In the genomic region with DNA sequence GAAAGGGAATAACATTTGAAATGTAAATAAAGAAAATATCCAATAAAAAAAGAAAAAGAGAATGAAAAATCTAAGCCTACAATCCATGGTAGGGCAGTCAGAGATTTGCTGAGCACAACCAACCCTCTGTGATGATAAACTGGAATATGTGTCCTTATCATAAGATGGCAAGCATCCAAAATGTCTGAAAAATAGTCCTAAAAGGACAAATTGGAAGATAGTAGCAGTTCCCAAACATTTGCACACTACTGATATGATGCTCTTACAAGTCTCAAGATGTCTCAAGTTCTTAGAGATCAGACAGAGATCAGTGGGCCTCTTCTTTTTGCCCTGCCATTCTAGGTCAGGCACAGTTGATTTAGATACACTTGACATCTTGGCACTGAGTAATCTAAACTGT, we compare ENCODE assay signal across 19 mouse cellular contexts. TPM values are rescaled to one million over a fixed set of nuclear protein-coding genes. Genes with fewer than 3 reads are reported as not detected.
DNase-seq lines count a peak whose midpoint lies in the region; TF ChIP-seq lines count a peak whose summit lies in the region.
"Had no signal": no experiment of that assay in that cellular context is flagged by ENCODE, and none has a peak within 500 bp of the region (broad histone marks: within the 10 kb centered on the region; RNA-seq: fewer than 3 reads in every experiment).

No protein-coding gene starts in this region.

- H3K4me3 ChIP-seq in heart, adult 2 months: no peak overlapping the region
- no peak overlapping the region for H3K4me3 ChIP-seq in MEL (ENCODE audit: control insufficient read depth in 1 of 2, insufficient read depth in 1 of 2, low read depth in 2 of 2, low read length in 2 of 2)

- intact Hi-C loops in heart, adult 2 months (cut with DNase I): no loop called here

- TF ChIP-seq POLR2A in heart, adult 2 months (IDR thresholded peaks at IDR 0.05; ENCODE audit: insufficient read depth, low read depth, low read length): no peak
- TF ChIP-seq POLR2A in MEL (IDR thresholded peaks at IDR 0.05; ENCODE audit: control insufficient read depth in 1 of 2, insufficient read depth in 1 of 2, low read depth in 1 of 2, low read length in 2 of 2, poor library complexity in 1 of 2): no peak

- H3K27ac ChIP-seq in heart, adult 2 months: no peak overlapping the region
- H3K27ac ChIP-seq in MEL (ENCODE audit: control insufficient read depth, low read depth, low read length): no peak overlapping the region

- DNase-seq in heart, adult 11 months: peak; percentile 6
- DNase-seq in heart, adult 2 months: no peak
- no peak for DNase-seq in MEL (ENCODE audit: low read depth, low spot score)
- DNase-seq in cerebellum, postnatal 10 days: no peak
- DNase-seq: adrenal gland, adult 2 months; adrenal gland, adult 8-10 months; adrenal gland, postnatal 10 days; adrenal gland, postnatal 14 days; adrenal gland, postnatal 25 days; adrenal gland, postnatal 36 days; B cell, adult 2 months; cerebellum, adult 11 months; cerebellum, adult 11-12 months; cerebellum, adult 18-20 months; cerebellum, adult 2 months had no signal

- H3K79me2 ChIP-seq in heart, adult 2 months (replicated peaks; ENCODE audit: control insufficient read depth, insufficient read depth, low read length): no peaks in the 10 kb centered on the region
- H3K79me2 ChIP-seq in MEL (ENCODE audit: control insufficient read depth, insufficient read depth, low read length, poor library complexity): no peaks in the 10 kb centered on the region

- H3K4me1 ChIP-seq in heart, adult 2 months (ENCODE audit: control insufficient read depth, insufficient read depth, low read length): no peaks in the 10 kb centered on the region; the same call in 1 of the 2 replicates
- H3K4me1 ChIP-seq in MEL (ENCODE audit: control insufficient read depth in 1 of 2, insufficient read depth in 2 of 2, low read length in 2 of 2): peaks cover 4 to 11% of the 10 kb centered on the region in 2 experiments; a peak in 3 of 4 replicates

- no peaks in the 10 kb centered on the region for H3K9me3 ChIP-seq in MEL (replicated peaks; ENCODE audit: insufficient read depth, low read length)

- no peak overlapping the region for H3K9ac ChIP-seq in heart, adult 2 months (ENCODE audit: low read depth, low read length)
- H3K9ac ChIP-seq in MEL (ENCODE audit: control insufficient read depth, low read depth, low read length, poor library complexity, severe bottlenecking): no peak overlapping the region

- TF ChIP-seq EP300 in heart, adult 2 months (IDR thresholded peaks at IDR 0.05; ENCODE audit: insufficient read depth, low read depth, low read length): no peak
- TF ChIP-seq EP300 in MEL (IDR thresholded peaks at IDR 0.05; ENCODE audit: low read depth in 1 of 2, low read length in 2 of 2): peak in 1 of 2 experiments; percentile 47; a peak in 1 of 4 replicates

- no peak for TF ChIP-seq CTCF in heart, adult 2 months (IDR thresholded peaks at IDR 0.05)
- TF ChIP-seq CTCF in MEL (IDR thresholded peaks at IDR 0.05 in 2 of 3, conservative IDR thresholded peaks at IDR 0.05 in 1 of 3; ENCODE audit: control insufficient read depth in 1 of 3, insufficient read depth in 1 of 3, low read depth in 2 of 3, low read length in 3 of 3, poor library complexity in 1 of 3, severe bottlenecking in 1 of 3): no peak

- H3K27me3 ChIP-seq in heart, adult 2 months (ENCODE audit: control insufficient read depth, insufficient read depth, low read length): no peaks in the 10 kb centered on the region
- H3K27me3 ChIP-seq in MEL (ENCODE audit: control insufficient read depth in 1 of 2, insufficient read depth in 2 of 2, low read length in 2 of 2): no peaks in the 10 kb centered on the region
- H3K27me3 ChIP-seq: CH12.LX, Patski had no signal

- H3K36me3 ChIP-seq in heart, adult 2 months (ENCODE audit: control insufficient read depth, insufficient read depth, low read length): no peaks in the 10 kb centered on the region
- peaks cover 0 to 18% of the 10 kb centered on the region in 2 experiments; a peak in 2 of 4 replicates for H3K36me3 ChIP-seq in MEL (ENCODE audit: control insufficient read depth in 1 of 2, insufficient read depth in 2 of 2, low read length in 2 of 2)
- H3K36me3 ChIP-seq: G1E had no signal

- TF ChIP-seq RAD21 in MEL (IDR thresholded peaks at IDR 0.05; ENCODE audit: low read depth, low read length): no peak

TF ChIP-seq in MEL, 35 proteins besides CTCF, POLR2A, EP300 and RAD21:
- TF ChIP-seq MYC (IDR thresholded peaks at IDR 0.05; ENCODE audit: low read depth, low read length) (no peak), ZNF384 (IDR thresholded peaks at IDR 0.05; ENCODE audit: low read depth, low read length) (no peak), MXI1 (IDR thresholded peaks at IDR 0.05; ENCODE audit: low read depth, low read length) (no peak), TAL1 (IDR thresholded peaks at IDR 0.05; ENCODE audit: low read length) (no peak), NRF1 (IDR thresholded peaks at IDR 0.05; ENCODE audit: insufficient read depth, low read depth, low read length, poor library complexity, severe bottlenecking) (no peak), UBTF (IDR thresholded peaks at IDR 0.05; ENCODE audit: borderline replicate concordance, insufficient read depth, low read depth, low read length) (no peak), MAX (IDR thresholded peaks at IDR 0.05; ENCODE audit: low read length) (no peak), ETS1 (IDR thresholded peaks at IDR 0.05; ENCODE audit: low read depth, low read length) (0 out of 2 replicates have a peak, but pooled peaks have one; percentile 14), GATA1 (IDR thresholded peaks at IDR 0.05; ENCODE audit: low read depth, low read length) (peak; percentile 56), ZC3H11A (IDR thresholded peaks at IDR 0.05; ENCODE audit: low read depth, low read length) (no peak), SIN3A (IDR thresholded peaks at IDR 0.05; ENCODE audit: low read length) (no peak), MAZ (IDR thresholded peaks at IDR 0.05; ENCODE audit: low read depth, low read length) (no peak), KAT2A (conservative IDR thresholded peaks at IDR 0.05; ENCODE audit: low read depth, low read length) (no peak), CHD2 (IDR thresholded peaks at IDR 0.05; ENCODE audit: low read length) (no peak), POLR2AphosphoS2 (IDR thresholded peaks at IDR 0.05; ENCODE audit: low read length) (no peak), RCOR1 (IDR thresholded peaks at IDR 0.05; ENCODE audit: low read depth, low read length) (peak; percentile 59), MAFK (IDR thresholded peaks at IDR 0.05; ENCODE audit: borderline replicate concordance, low read depth, low read length) (no peak)

RNA-seq across cellular contexts. Expression of a gene that starts 7.7 kb away (rescaled TPM):
- 10 to 100 TPM; 12.3 to 13.5 TPM for total RNA-seq in heart, adult 2 months (2021)
- 7.2 and 13.3 TPM in 2 replicates for polyA plus RNA-seq in heart, adult 2 months (2012; rRNA removed)
- total RNA-seq in MEL (2012; rRNA removed): 1.0 and 4.6 TPM in 2 replicates
- polyA plus RNA-seq in MEL (2012; ENCODE audit: insufficient read depth in 1 of 2, insufficient read length in 2 of 2, low read depth in 1 of 2, low replicate concordance in 2 of 2, missing spikeins in 1 of 2): 1 to 10 TPM in 1 of 2 experiments, not detected in 1; 3.7 TPM

RNA-seq across cellular contexts. Expression of a gene that starts 53.0 kb away (rescaled TPM):
- total RNA-seq in heart, adult 2 months (2021): under 1 TPM; 0.57 to 0.59 TPM
- polyA plus RNA-seq in heart, adult 2 months (2012; rRNA removed): not detected in 2 replicates
- total RNA-seq in MEL (2012; rRNA removed): 0.23 and 0.29 TPM in 2 replicates
- polyA plus RNA-seq in MEL (2012; ENCODE audit: insufficient read depth in 1 of 2, insufficient read length in 2 of 2, low read depth in 1 of 2, low replicate concordance in 2 of 2, missing spikeins in 1 of 2): under 1 TPM in 1 of 2 experiments, not detected in 1; 0.21 TPM
- polyA plus RNA-seq: adrenal gland, adult 2 months; C2C12 had no signal

RNA-seq across cellular contexts. Expression of a gene that starts 53.1 kb away (rescaled TPM):
- total RNA-seq in heart, adult 2 months (2021): 100 to 1,000 TPM; 147 to 166 TPM
- polyA plus RNA-seq in heart, adult 2 months (2012; rRNA removed): 56.5 and 119 TPM in 2 replicates
- total RNA-seq in MEL (2012; rRNA removed): 33.4 and 45.1 TPM in 2 replicates
- polyA plus RNA-seq in MEL (2012; ENCODE audit: insufficient read depth in 1 of 2, insufficient read length in 2 of 2, low read depth in 1 of 2, low replicate concordance in 2 of 2, missing spikeins in 1 of 2): 100 to 1,000 TPM in 1 of 2 experiments, 10 to 100 TPM in 1; 83.2 to 199 TPM
